Mouse (Mus musculus) CD4-positive, CD25-positive, alpha-beta regulatory T cell (primary cell): ENCODE results near the gene Fcgr3. TPM values are rescaled to one million over a fixed set of nuclear protein-coding genes. Genes with fewer than 3 reads are reported as not detected.

ENCODE experiments used
- polyA plus RNA-seq: library from polyadenylated mRNA; unstranded; fragments of 100-300 nt; shearing (Covaris generic); gene quantifications from one replicate; pipeline ENCODE4 v1.2.1, GENCODE M21; 2017

Gene Fcgr3
- polyA plus RNA-seq, result 1.6 TPM

DNA sequence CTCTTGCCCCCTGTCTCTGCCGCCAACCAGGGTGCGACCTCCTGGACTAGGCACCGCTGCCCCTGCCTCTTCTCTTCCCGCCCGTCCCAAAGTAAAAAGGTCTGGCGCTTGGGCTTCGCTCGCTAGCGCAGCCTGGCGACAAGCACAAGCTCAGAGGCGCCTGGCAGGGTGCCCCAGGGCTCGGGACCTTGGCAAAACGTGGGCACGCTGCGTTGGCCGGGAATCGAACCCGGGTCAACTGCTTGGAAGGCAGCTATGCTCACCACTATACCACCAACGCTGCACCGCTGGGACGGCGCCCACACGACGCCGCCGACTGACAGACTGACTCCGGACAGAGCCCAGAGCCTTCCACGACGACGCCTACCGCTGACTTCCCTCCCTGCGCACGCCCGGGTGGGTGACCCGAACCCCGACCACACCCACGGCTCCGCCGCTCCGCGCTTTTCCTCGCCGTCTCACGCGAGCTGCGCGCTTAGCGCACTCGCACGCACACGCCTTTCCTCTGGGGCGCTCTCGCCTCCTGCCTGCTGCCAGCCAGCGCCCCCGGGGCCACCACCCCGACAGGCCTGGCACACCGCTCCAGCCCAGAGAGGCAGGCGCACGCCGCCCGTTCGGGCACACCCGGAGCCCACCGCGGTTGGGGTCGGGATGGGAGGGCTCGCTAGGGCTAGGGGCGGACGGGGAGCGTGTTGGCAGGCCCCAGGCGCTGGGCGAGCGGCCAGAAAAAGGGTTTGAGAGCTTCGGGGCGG lies at the start of gene Fcgr3:
Gene Fcgr3 (minus strand): TSS at position 445 of the 752 bp plus-strand sequence.

DNA sequence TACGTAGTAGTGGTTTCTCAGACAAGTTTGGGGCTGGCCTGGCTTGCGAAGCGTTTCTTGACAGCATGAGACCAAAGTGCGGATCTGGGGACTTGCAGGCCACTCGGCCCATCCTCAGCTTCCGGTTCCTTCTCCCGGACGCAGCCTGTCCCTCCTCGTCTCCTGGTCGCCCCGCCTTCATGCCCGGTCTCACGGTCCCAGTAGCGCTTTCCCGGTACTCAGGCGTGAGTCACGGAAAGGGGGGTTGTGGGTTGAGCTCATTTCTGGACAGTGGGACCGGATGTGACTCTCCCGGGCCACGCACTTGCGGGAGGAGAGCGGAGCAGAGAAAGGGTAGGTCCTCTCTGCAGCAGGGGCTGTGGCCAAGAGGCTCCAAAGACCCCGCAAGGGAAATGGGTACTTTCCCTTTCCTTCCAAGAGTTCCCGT lies 49.2 kb upstream of the Fcgr3 start, which contains the start of gene Cfap126:
Gene Cfap126 (plus strand): TSS at position 46 of the 427 bp plus-strand sequence.

DNA sequence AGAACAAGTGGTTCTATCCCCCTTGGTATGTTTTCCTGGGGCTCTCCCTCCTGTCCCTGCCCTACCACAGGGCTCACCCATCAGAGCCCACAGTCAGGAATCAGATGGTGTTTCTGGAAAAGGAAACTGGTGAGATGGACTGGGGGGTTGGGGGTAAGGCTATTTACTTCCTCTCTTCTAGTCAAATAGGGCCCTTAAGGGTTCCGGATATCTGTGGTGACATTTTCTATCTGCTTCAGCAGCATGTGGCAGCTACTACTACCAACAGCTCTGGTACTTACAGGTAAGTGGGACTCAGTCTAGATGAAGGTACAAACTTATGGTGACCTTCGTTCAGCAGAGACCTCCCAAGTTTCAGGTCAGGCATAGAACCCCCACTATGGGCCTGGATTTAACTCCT lies 46.0 kb downstream of the Fcgr3 start, which contains the start of gene Fcgr4:
Gene Fcgr4 (plus strand): TSS at position 184 of the 400 bp plus-strand sequence.

Other genes with a start within 250 kb of the Fcgr3 start
- 6.8 TPM for gene Atf6, start 197.2 kb downstream of the Fcgr3 start, polyA plus RNA-seq
- not detected for gene Gm26620, start 179.9 kb downstream of the Fcgr3 start, polyA plus RNA-seq
- gene Dusp12, start 179.4 kb downstream of the Fcgr3 start, polyA plus RNA-seq, result 39.2 TPM
- gene Fcrlb, start 152.0 kb downstream of the Fcgr3 start, polyA plus RNA-seq, result not detected
- 0.84 TPM for gene Fcrla, start 137.4 kb downstream of the Fcgr3 start, polyA plus RNA-seq
- gene Fcgr2b, start 88.4 kb downstream of the Fcgr3 start, polyA plus RNA-seq, result 0.50 TPM
- gene Fcgr4, start 46.0 kb downstream of the Fcgr3 start, polyA plus RNA-seq, result 0.47 TPM
- 1.2 TPM for gene Cfap126, start 49.0 kb upstream of the Fcgr3 start, polyA plus RNA-seq
- gene Sdhc, start 85.7 kb upstream of the Fcgr3 start, polyA plus RNA-seq, result 159 TPM
- gene Mpz, start 85.8 kb upstream of the Fcgr3 start, polyA plus RNA-seq, result not detected
- gene Pcp4l1, start 131.3 kb upstream of the Fcgr3 start, polyA plus RNA-seq, result not detected
- gene Nr1i3, start 149.0 kb upstream of the Fcgr3 start, polyA plus RNA-seq, result 0.36 TPM
- gene Tomm40l, start 157.6 kb upstream of the Fcgr3 start, polyA plus RNA-seq, result 34.9 TPM
- gene Apoa2, start 160.1 kb upstream of the Fcgr3 start, polyA plus RNA-seq, result not detected
- gene Fcer1g, start 169.4 kb upstream of the Fcgr3 start, polyA plus RNA-seq, result 5.2 TPM
- 0.12 TPM for gene Adamts4, start 185.5 kb upstream of the Fcgr3 start, polyA plus RNA-seq
- 181 TPM for gene Ndufs2, start 186.5 kb upstream of the Fcgr3 start, polyA plus RNA-seq
- 43.3 TPM for gene B4galt3, start 205.4 kb upstream of the Fcgr3 start, polyA plus RNA-seq
- 83.9 TPM for gene Ppox, start 216.3 kb upstream of the Fcgr3 start, polyA plus RNA-seq
- gene Usp21, start 223.1 kb upstream of the Fcgr3 start, polyA plus RNA-seq, result 61.2 TPM
- 54.1 TPM for gene Ufc1, start 230.1 kb upstream of the Fcgr3 start, polyA plus RNA-seq